Mouse (Mus musculus) forebrain, embryonic 16.5 days (tissue): ENCODE results near the gene Sarnp. TPM values are rescaled to one million over a fixed set of nuclear protein-coding genes. Genes with fewer than 3 reads are reported as not detected.
A peak's percentile ranks its signal among the peaks of the same experiment; 100 is the strongest.

Experiments used
- ATAC-seq: fragments of 200-750 bp; cut with Nextera tagmentation; 2 replicates; pipeline ENCODE4 v1.8.0; 2017; ENCODE audit warnings: mild to moderate bottlenecking, moderate library complexity
- H3K27ac ChIP-seq: fragments of 300-500 bp; sonication (generic); 2 replicates; pipeline ENCODE4 v1.5.1; 2014; ENCODE audit warnings: low read length, control low read depth
- H3K27me3 ChIP-seq: fragments of 300-500 bp; sonication (generic); replicated peaks from 2 replicates; pipeline ENCODE4 v1.6.1; 2014; ENCODE audit warnings: low read length; ENCODE audit not compliant: control insufficient read depth, insufficient read depth
- H3K36me3 ChIP-seq: fragments of 300-500 bp; sonication (generic); 2 replicates; pipeline ENCODE4 v1.6.1; 2014; ENCODE audit not compliant: control insufficient read depth, insufficient read depth
- H3K4me1 ChIP-seq: fragments of 300-500 bp; sonication (generic); replicated peaks from 2 replicates; pipeline ENCODE4 v1.6.1; 2014; ENCODE audit warnings: low read length; ENCODE audit not compliant: control insufficient read depth, insufficient read depth
- H3K4me2 ChIP-seq: fragments of 300-500 bp; sonication (generic); 2 replicates; pipeline ENCODE4 v1.6.1; 2014; ENCODE audit warnings: mild to moderate bottlenecking, low read length, control low read depth
- H3K4me3 ChIP-seq: fragments of 300-500 bp; sonication (generic); replicated peaks from 2 replicates; pipeline ENCODE4 v1.5.1; 2014; ENCODE audit warnings: mild to moderate bottlenecking, low read length, control low read depth
- H3K9ac ChIP-seq: fragments of 300-500 bp; sonication (generic); replicated peaks from 2 replicates; pipeline ENCODE4 v1.6.1; 2014; ENCODE audit warnings: low read depth, low read length, control low read depth
- H3K9me3 ChIP-seq: fragments of 300-500 bp; sonication (generic); 2 replicates; pipeline ENCODE4 v1.6.1; 2016; ENCODE audit warnings: low read length; ENCODE audit not compliant: control insufficient read depth
- WGBS: fragments of 180-500 bp; shearing (Covaris S2); extraction: QIAGEN DNeasy Blood & Tissue Kit; methylation state at CpG from one replicate; pipeline ENCODE4 v1.1.7; 2014; 5-methylcytosine and 5-hydroxymethylcytosine counted together
- polyA plus RNA-seq: library from polyadenylated mRNA; unstranded; fragments of >200 nt; fragmentation: Nextera tagmentation; extraction: Ambion mirVana; gene quantifications from 2 replicates; pipeline ENCODE4 v1.2.1, GENCODE M21; 2015

Sarnp gene
- polyA plus RNA-seq, 1 experiment from 2014 or later: 194 TPM

- Histone ChIP-seq H3K4me1 (peaks cover 53% of the 10 kb centered on the region), H3K9ac (peak overlapping the region; percentile 85), H3K4me2 (peak overlapping the region; percentile 73), H3K4me3 (peak overlapping the region; percentile 80), H3K27ac (peak overlapping the region; percentile 93), H3K9me3 (no peaks in the 10 kb centered on the region), H3K27me3 (peaks cover 3% of the 10 kb centered on the region), H3K36me3 (no peaks in the 10 kb centered on the region)
- ATAC-seq: peak; percentile 21
- WGBS: 2% methylated on average over 9 of the region's 9 CpGs
These were observed 75.1 kb downstream of the Sarnp start for GRCm38 (mm10) chr10:128892246-128892645.

- Histone ChIP-seq H3K9ac (no peak overlapping the region), H3K36me3 (no peaks in the 10 kb centered on the region), H3K9me3 (no peaks in the 10 kb centered on the region), H3K27ac (no peak overlapping the region), H3K27me3 (peaks cover 3% of the 10 kb centered on the region), H3K4me2 (peak overlapping the region; percentile 28), H3K4me3 (no peak overlapping the region), H3K4me1 (peaks cover 34% of the 10 kb centered on the region)
- under 1% methylated on average over 9 of the region's 9 CpGs for WGBS
- ATAC-seq: no peak
These were observed 78.3 kb downstream of the Sarnp start for GRCm38 (mm10) chr10:128895437-128895836.

- WGBS: 2% methylated on average over 17 of the region's 17 CpGs
- peak overlapping the region; percentile 41; the same call in 1 of the 2 replicates for H3K9ac ChIP-seq
- peak overlapping the region; percentile 28 for H3K4me2 ChIP-seq
- H3K4me3 ChIP-seq: 0 out of 2 replicates have a peak overlapping the region, but pooled peaks have one; percentile 11
- ATAC-seq: peak; percentile 42
- peaks cover 31% of the 10 kb centered on the region for H3K4me1 ChIP-seq
- no peak overlapping the region for H3K27ac ChIP-seq
- H3K9me3 ChIP-seq: no peaks in the 10 kb centered on the region
- peaks cover 3% of the 10 kb centered on the region for H3K27me3 ChIP-seq
- no peaks in the 10 kb centered on the region for H3K36me3 ChIP-seq
These were observed 79.0 kb downstream of the Sarnp start for GRCm38 (mm10) chr10:128895952-128896693.

- 48% methylated on average over 1 of the region's 1 CpGs for WGBS
- no peak overlapping the region for H3K4me3 ChIP-seq
- no peak for ATAC-seq
- H3K27ac ChIP-seq: no peak overlapping the region
- no peak overlapping the region for H3K4me2 ChIP-seq
- H3K9ac ChIP-seq: no peak overlapping the region
- no peaks in the 10 kb centered on the region for H3K9me3 ChIP-seq
- peaks cover 31% of the 10 kb centered on the region for H3K4me1 ChIP-seq
- no peaks in the 10 kb centered on the region for H3K36me3 ChIP-seq
- peaks cover 3% of the 10 kb centered on the region for H3K27me3 ChIP-seq
These were observed 79.7 kb downstream of the Sarnp start for GRCm38 (mm10) chr10:128896807-128897206.

GRCm38 (mm10) chr10:128897501-128897900 lies 80.4 kb downstream of the Sarnp start:
- Histone ChIP-seq H3K27ac (no peak overlapping the region), H3K36me3 (no peaks in the 10 kb centered on the region), H3K9me3 (no peaks in the 10 kb centered on the region), H3K27me3 (peaks cover 3% of the 10 kb centered on the region), H3K4me2 (no peak overlapping the region), H3K4me3 (no peak overlapping the region), H3K4me1 (peaks cover 28% of the 10 kb centered on the region), H3K9ac (no peak overlapping the region)
- peak; percentile 33 for ATAC-seq
- WGBS: 0% methylated on average over 1 of the region's 1 CpGs

- H3K27me3 ChIP-seq: peaks cover 3% of the 10 kb centered on the region
- H3K4me1 ChIP-seq: peaks cover 23% of the 10 kb centered on the region
- WGBS: 83% methylated on average over 6 of the region's 6 CpGs
- H3K9me3 ChIP-seq: no peaks in the 10 kb centered on the region
- H3K9ac ChIP-seq: no peak overlapping the region
- no peak for ATAC-seq
- no peak overlapping the region for H3K27ac ChIP-seq
- H3K4me3 ChIP-seq: no peak overlapping the region
- H3K4me2 ChIP-seq: no peak overlapping the region
- H3K36me3 ChIP-seq: no peaks in the 10 kb centered on the region
These were observed 82.8 kb downstream of the Sarnp start for GRCm38 (mm10) chr10:128899759-128900490.

- Histone ChIP-seq H3K27me3 (peaks cover 3% of the 10 kb centered on the region), H3K4me1 (peaks cover 19% of the 10 kb centered on the region), H3K9me3 (no peaks in the 10 kb centered on the region), H3K27ac (no peak within 1 kb of the TSS), H3K36me3 (no peaks in the 10 kb centered on the region), H3K4me3 (no peak within 1 kb of the TSS), H3K9ac (no peak within 1 kb of the TSS), H3K4me2 (no peak within 1 kb of the TSS)
- 77% methylated on average over 3 of the region's 3 CpGs for WGBS
- ATAC-seq: no peak
These were observed 83.6 kb downstream of the Sarnp start, which contains the start of gene Cd63 for GRCm38 (mm10) chr10:128900698-128901097. Gene Cd63 (plus strand): TSS chr10:128900989.

GRCm38 (mm10) chr10:128901409-128901808 lies 84.3 kb downstream of the Sarnp start:
- H3K27ac ChIP-seq: no peak overlapping the region
- no peak overlapping the region for H3K4me3 ChIP-seq
- H3K4me1 ChIP-seq: peaks cover 11% of the 10 kb centered on the region
- H3K36me3 ChIP-seq: no peaks in the 10 kb centered on the region
- no peak overlapping the region for H3K9ac ChIP-seq
- H3K9me3 ChIP-seq: no peaks in the 10 kb centered on the region
- H3K4me2 ChIP-seq: no peak overlapping the region
- ATAC-seq: no peak
- peaks cover under 1% of the 10 kb centered on the region; the same call in 1 of the 2 replicates for H3K27me3 ChIP-seq
- WGBS: 76% methylated on average over 1 of the region's 1 CpGs

- Histone ChIP-seq H3K36me3 (no peaks in the 10 kb centered on the region), H3K27me3 (no peaks in the 10 kb centered on the region), H3K4me1 (0 out of 2 replicates have a peak, but pooled peaks cover 3% of the 10 kb centered on the region), H3K4me2 (no peak overlapping the region), H3K4me3 (no peak overlapping the region), H3K27ac (no peak overlapping the region), H3K9me3 (no peaks in the 10 kb centered on the region), H3K9ac (no peak overlapping the region)
- no peak for ATAC-seq
- WGBS: 80% methylated on average over 3 of the region's 3 CpGs
These were observed 85.4 kb downstream of the Sarnp start for GRCm38 (mm10) chr10:128902409-128902988.
